Mouse (Mus musculus) embryo, embryonic 10.5 days (tissue): ENCODE data around the gene Prl4a1.
"Not testable (repeated sequence)": the region's sequence is repeated elsewhere in the genome, so short reads cannot be mapped to it uniquely, and the experiment has no call there.

Source experiments
- DNase-seq: peaks from one replicate; pipeline ENCODE4 v3.0.0-alpha.2; 2015; ENCODE audit warnings: low spot score

Prl4a1 gene

GRCm38 (mm10) chr13:28015912-28016311, at the start of gene Prl4a1:
TSS of gene Prl4a1 (plus strand) at chr13:28016212.
- DNase-seq, result no peak

- no peak for DNase-seq
Measured at GRCm38 (mm10) chr13:27972931-27973330, 43.1 kb upstream of the Prl4a1 start.

- DNase-seq, result not testable (repeated sequence)
Measured at GRCm38 (mm10) chr13:27974281-27974680, 41.7 kb upstream of the Prl4a1 start.

- DNase-seq, result no peak
Measured at GRCm38 (mm10) chr13:27977646-27978045, 38.4 kb upstream of the Prl4a1 start.

GRCm38 (mm10) chr13:27996557-27996956, 19.5 kb upstream of the Prl4a1 start:
- DNase-seq, result not testable (repeated sequence)

GRCm38 (mm10) chr13:28029330-28029729, 13.3 kb downstream of the Prl4a1 start:
- no peak for DNase-seq

- DNase-seq, result no peak
Measured at GRCm38 (mm10) chr13:28069315-28069714, 53.3 kb downstream of the Prl4a1 start.
